Mouse (Mus musculus) testis, postnatal 10 days (tissue): ENCODE data around the gene Endog.

Experiments
- DNase-seq: peaks from one replicate; pipeline ENCODE4 v3.0.0; 2021; ENCODE audit warnings: low spot score

Gene Endog

GRCm38 (mm10) chr2:30211408-30212168 lies 40.3 kb downstream of the Endog start:
- no peak for DNase-seq

- DNase-seq: no peak
Observed at GRCm38 (mm10) chr2:30212169-30212545, 40.9 kb downstream of the Endog start.

- no peak for DNase-seq
Observed at GRCm38 (mm10) chr2:30212951-30213350, 41.7 kb downstream of the Endog start.

GRCm38 (mm10) chr2:30214745-30215144 lies 43.5 kb downstream of the Endog start:
- DNase-seq: no peak

- DNase-seq: no peak
Observed at GRCm38 (mm10) chr2:30215493-30215892, 44.2 kb downstream of the Endog start.

- DNase-seq: no peak
Observed at GRCm38 (mm10) chr2:30216293-30216692, 45.0 kb downstream of the Endog start.
